Mouse (Mus musculus) kidney, embryonic 14.5 days (tissue): ENCODE data around the gene Sh3rf1. TPM values are rescaled to one million over a fixed set of nuclear protein-coding genes. Genes with fewer than 3 reads are reported as not detected.
A peak's percentile ranks its signal among the peaks of the same experiment; 100 is the strongest.

Experiments used
- ATAC-seq: fragments of 200-750 bp; cut with Nextera tagmentation; 2 replicates; pipeline ENCODE4 v1.8.0; 2017; ENCODE audit warnings: moderate number of reproducible peaks, mild to moderate bottlenecking, moderate TSS enrichment, moderate library complexity; ENCODE audit not compliant: low FRiP score, low TSS enrichment
- H3K27ac ChIP-seq: fragments of 300-500 bp; sonication (generic); 2 replicates; pipeline ENCODE4 v1.5.1; 2014; ENCODE audit warnings: low read depth, mild to moderate bottlenecking, low read length, moderate library complexity, mixed read lengths
- H3K27me3 ChIP-seq: fragments of 300-500 bp; sonication (generic); 2 replicates; pipeline ENCODE4 v1.6.1; 2014; ENCODE audit warnings: mild to moderate bottlenecking, low read length; ENCODE audit not compliant: control insufficient read depth, insufficient read depth
- H3K36me3 ChIP-seq: fragments of 300-500 bp; sonication (generic); 2 replicates; pipeline ENCODE4 v1.6.1; 2014; ENCODE audit warnings: low read length, mixed read lengths; ENCODE audit not compliant: control insufficient read depth, insufficient read depth
- H3K4me1 ChIP-seq: fragments of 300-500 bp; sonication (generic); 2 replicates; pipeline ENCODE4 v1.6.1; 2014; ENCODE audit warnings: low read length, mixed read lengths; ENCODE audit not compliant: control insufficient read depth, insufficient read depth
- H3K4me2 ChIP-seq: fragments of 300-500 bp; sonication (generic); replicated peaks from 2 replicates; pipeline ENCODE4 v1.6.1; 2014; ENCODE audit warnings: low read depth, mild to moderate bottlenecking, low read length
- H3K4me3 ChIP-seq: fragments of 300-500 bp; sonication (generic); 2 replicates; pipeline ENCODE4 v1.5.1; 2014; ENCODE audit warnings: mild to moderate bottlenecking, low read length
- H3K9ac ChIP-seq: fragments of 300-500 bp; sonication (generic); 2 replicates; pipeline ENCODE4 v1.6.1; 2014; ENCODE audit warnings: low read depth, mild to moderate bottlenecking, low read length, moderate library complexity
- H3K9me3 ChIP-seq: fragments of 300-500 bp; sonication (generic); 2 replicates; pipeline ENCODE4 v1.6.1; 2016; ENCODE audit warnings: low read length; ENCODE audit not compliant: control insufficient read depth
- WGBS: fragments of 180-500 bp; shearing (Covaris S2); extraction: QIAGEN DNeasy Blood & Tissue Kit; methylation state at CpG from one replicate; pipeline ENCODE4 v1.1.7; 2014; 5-methylcytosine and 5-hydroxymethylcytosine counted together
- polyA plus RNA-seq: library from polyadenylated mRNA; unstranded; fragments of >200 nt; fragmentation: Nextera tagmentation; extraction: Ambion mirVana; gene quantifications from 2 replicates; pipeline ENCODE4 v1.2.1, GENCODE M21; 2014

Gene Sh3rf1
- 19.7 and 25.9 TPM in 2 replicates for polyA plus RNA-seq

DNA sequence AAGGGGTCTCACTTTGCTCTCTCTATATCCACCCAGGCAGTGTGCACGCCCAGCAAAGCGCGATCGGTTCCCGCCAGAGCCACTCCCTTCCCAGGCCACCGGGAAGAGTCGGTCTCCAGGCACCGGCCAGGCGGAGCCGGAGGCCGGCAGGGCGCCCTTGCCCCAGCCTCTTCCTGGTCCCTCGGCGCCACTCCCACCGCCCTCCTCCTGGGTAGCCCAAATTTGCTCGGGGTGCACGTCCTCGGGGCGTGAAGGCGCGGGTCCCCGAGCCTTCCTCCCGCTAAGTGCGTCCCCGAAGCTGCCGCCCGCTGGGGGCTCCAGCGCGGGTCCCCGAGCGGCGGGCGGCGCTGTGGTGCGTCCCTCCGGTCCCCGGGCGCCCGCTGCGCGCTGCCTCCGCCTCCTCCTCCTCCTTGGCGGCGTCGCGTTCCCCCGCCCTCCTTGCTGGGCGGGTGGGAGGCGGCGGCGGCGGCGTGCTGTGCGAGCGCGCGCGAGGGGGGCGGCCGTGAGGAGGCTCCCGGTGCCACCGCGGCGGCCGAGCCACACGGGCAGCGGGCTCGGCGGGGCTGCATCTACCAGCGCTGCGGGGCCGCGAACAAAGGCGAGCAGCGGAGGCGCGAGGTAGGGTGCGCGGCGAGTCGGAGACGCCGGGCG lies at the start of gene Sh3rf1:
Gene Sh3rf1 (plus strand): TSS at position 144 of the 651 bp plus-strand sequence.
- peaks cover 35% of the 10 kb centered on the region for H3K4me1 ChIP-seq
- WGBS = under 1% methylated on average over 49 of the region's 84 CpGs
- H3K4me3 ChIP-seq = peak within 1 kb of the TSS; percentile 86
- no peaks in the 10 kb centered on the region for H3K27me3 ChIP-seq
- peak within 1 kb of the TSS; percentile 87 for H3K9ac ChIP-seq
- ATAC-seq = peak; percentile 88
- peak within 1 kb of the TSS; percentile 75 for H3K4me2 ChIP-seq
- no peaks in the 10 kb centered on the region for H3K9me3 ChIP-seq
- peak within 1 kb of the TSS; percentile 84 for H3K27ac ChIP-seq
- H3K36me3 ChIP-seq = peaks cover 4% of the 10 kb centered on the region; the same call in 1 of the 2 replicates

DNA sequence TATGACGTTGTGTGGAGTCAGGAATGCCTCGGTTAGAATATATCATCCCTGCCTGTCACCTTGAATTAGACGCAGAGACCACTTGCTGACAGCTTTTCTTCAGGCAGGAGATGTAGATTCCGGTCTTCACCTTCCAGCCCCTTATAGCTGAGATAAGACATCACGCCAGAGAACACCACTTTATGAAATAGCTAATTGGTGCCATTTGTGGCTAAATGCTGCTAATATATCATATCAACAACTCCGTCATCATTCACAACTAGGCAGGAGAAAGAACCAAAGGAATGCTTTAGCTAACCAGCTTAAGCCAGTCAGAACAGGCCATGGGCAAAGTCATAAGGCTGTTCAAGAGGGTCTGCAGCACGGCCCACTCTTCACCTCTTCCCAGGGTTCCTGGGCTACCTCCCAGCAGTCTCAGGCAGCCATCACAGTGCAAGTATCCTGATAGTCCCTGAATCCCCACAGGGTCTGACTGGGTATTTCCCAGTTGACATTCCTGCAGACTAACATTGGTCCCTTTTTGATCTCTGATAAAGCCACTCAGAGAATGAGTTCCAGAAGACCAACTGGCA lies 49.7 kb upstream of the Sh3rf1 start:
- Histone ChIP-seq H3K36me3 (no peaks in the 10 kb centered on the region), H3K27me3 (no peaks in the 10 kb centered on the region), H3K9me3 (no peaks in the 10 kb centered on the region), H3K4me3 (no peak overlapping the region), H3K9ac (no peak overlapping the region), H3K4me2 (no peak overlapping the region), H3K4me1 (no peaks in the 10 kb centered on the region), H3K27ac (no peak overlapping the region)
- ATAC-seq = no peak
- 73% methylated on average over 7 of the region's 7 CpGs for WGBS

DNA sequence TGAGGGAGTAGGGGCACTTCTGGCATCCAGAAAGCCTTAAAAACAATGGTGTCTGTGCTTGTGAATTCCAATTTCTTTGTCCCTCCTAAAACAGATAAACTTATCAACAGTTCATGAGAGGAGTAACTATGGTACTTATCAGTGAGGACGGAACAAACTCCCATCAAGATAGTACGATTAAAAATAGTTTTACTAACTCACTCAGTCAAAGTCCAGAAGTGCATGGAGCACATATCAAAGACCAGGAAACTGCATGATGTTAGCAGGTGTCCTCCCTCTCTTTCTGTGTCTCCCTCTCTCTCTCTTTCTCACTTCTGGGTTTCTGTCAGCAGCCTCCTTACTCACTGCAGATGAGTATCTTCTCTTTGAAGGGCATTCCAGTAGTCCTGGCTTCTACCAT lies 47.8 kb upstream of the Sh3rf1 start:
- no peaks in the 10 kb centered on the region for H3K27me3 ChIP-seq
- no peaks in the 10 kb centered on the region for H3K4me1 ChIP-seq
- no peak overlapping the region for H3K9ac ChIP-seq
- no peak overlapping the region for H3K27ac ChIP-seq
- WGBS = 92% methylated on average over 2 of the region's 2 CpGs
- no peak for ATAC-seq
- no peaks in the 10 kb centered on the region for H3K36me3 ChIP-seq
- H3K4me3 ChIP-seq = no peak overlapping the region
- H3K9me3 ChIP-seq = no peaks in the 10 kb centered on the region
- no peak overlapping the region for H3K4me2 ChIP-seq

DNA sequence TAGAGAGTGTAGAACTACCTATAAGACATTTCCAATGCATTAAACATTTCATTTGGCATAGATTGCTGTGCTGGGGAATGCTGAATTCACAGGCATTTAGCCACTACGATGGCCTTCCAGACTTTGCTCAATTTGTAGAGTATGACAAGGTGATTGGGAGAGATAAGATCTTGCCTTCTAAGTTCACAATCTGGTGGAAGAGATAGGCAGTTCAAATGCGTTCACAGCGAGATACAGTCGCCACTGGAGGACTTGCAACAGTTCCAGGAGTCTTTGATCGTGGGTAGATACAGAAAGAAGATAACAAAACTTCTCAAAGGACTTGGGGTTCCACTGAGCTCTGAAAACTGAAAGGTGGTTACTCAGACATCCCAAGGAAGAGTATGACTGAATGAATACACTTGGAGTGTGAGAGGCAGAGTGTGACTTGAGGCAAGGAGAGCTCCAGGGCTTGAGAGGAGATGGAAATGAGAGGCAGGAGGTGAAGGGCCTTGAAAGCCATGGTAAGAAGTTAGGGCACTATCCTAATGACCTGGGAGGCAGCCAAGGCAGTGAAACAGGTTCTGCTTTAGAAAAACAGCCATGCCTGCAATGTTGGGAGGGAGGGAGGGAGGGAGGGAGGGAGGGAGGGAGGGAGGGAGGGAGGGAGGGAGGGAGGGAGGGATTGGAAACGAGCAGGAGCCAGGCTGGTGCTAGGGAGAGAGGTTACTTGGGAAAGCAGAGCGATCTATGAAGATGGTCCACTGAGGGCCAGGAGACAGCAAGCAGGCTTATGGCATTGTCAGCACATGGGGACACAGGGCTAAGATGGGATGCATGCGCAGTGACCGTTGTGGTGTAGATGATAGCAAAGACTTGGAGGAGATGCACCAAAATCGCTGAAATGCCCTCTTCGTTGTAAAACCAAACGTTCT lies 45.7 kb upstream of the Sh3rf1 start:
- 72% methylated on average over 12 of the region's 12 CpGs for WGBS
- Histone ChIP-seq H3K27ac (no peak overlapping the region), H3K27me3 (no peaks in the 10 kb centered on the region), H3K4me3 (no peak overlapping the region), H3K4me2 (no peak overlapping the region), H3K9ac (no peak overlapping the region), H3K36me3 (no peaks in the 10 kb centered on the region), H3K4me1 (no peaks in the 10 kb centered on the region), H3K9me3 (no peaks in the 10 kb centered on the region)
- ATAC-seq = no peak

DNA sequence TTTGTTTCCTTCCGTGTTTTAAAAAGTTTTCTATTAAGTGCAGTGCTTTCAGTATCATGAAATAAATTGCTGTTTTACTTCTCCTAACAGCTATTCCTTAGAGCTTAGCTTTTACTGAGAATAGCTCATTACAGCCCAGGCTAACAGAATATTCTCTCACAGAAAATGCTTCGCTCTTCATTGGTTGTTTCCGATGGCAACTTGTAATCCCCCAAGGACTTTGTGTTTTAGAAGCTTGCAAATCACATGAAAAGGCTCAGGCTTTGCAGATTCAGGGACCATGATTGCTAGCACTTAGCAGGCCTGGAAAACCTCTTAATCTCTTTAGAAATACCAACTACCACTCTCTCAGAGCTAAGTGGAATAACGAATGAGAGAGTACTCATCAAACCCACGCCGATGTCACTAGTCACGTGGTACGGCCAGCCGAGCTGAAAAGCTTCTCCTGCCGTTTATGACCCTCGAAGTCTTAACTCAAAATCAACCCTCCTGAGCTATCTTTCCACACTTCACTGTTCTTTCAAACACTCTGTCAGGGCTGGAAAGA lies 45.0 kb upstream of the Sh3rf1 start:
- no peaks in the 10 kb centered on the region for H3K4me1 ChIP-seq
- no peak for ATAC-seq
- H3K4me3 ChIP-seq = no peak overlapping the region
- H3K4me2 ChIP-seq = no peak overlapping the region
- H3K9ac ChIP-seq = no peak overlapping the region
- no peak overlapping the region for H3K27ac ChIP-seq
- 51% methylated on average over 11 of the region's 11 CpGs for WGBS
- H3K36me3 ChIP-seq = no peaks in the 10 kb centered on the region
- no peaks in the 10 kb centered on the region for H3K9me3 ChIP-seq
- H3K27me3 ChIP-seq = no peaks in the 10 kb centered on the region

DNA sequence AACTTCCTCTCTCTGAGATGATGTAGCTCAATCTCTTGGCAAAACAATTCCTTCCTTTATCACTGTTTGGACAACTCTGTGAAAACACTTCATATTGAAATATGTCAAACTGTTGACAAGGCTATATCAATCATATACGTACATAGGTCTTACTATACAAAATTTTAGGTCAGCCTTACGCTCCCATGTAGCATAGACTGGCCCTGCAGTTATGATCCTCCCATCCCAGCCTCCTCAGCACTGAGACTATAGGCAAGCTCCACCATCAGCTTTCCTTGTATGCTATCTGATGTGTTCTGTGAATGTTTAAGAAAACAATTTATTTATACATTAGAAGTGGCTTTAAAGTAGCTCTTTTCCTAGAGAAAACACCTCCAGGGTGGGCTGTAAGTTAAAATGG lies 42.1 kb upstream of the Sh3rf1 start:
- Histone ChIP-seq H3K4me1 (no peaks in the 10 kb centered on the region), H3K4me2 (no peak overlapping the region), H3K36me3 (no peaks in the 10 kb centered on the region), H3K9me3 (no peaks in the 10 kb centered on the region), H3K4me3 (no peak overlapping the region), H3K27me3 (no peaks in the 10 kb centered on the region), H3K27ac (no peak overlapping the region), H3K9ac (no peak overlapping the region)
- no peak for ATAC-seq
- WGBS = 64% methylated on average over 2 of the region's 2 CpGs

DNA sequence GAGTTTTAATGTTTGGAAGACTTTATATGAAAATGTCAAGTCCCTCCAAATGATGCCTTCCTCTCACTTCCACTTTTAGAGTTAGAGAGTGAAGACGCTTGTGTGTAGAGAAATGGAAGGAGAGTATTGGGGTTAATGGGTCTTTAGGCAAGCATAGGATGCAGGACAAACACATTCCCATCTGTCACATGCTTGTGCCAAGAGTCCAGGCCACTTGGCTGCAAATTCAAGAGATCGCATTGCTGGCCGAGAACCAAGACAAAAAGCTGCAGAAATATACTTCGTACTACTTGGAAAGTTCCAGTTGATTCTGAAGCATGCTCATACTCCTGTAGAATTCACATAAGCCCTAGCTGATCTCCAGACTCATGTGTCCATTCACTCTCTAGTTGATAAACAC lies 41.7 kb upstream of the Sh3rf1 start:
- 84% methylated on average over 4 of the region's 4 CpGs for WGBS
- Histone ChIP-seq H3K27ac (no peak overlapping the region), H3K9ac (no peak overlapping the region), H3K27me3 (no peaks in the 10 kb centered on the region), H3K4me3 (no peak overlapping the region), H3K9me3 (no peaks in the 10 kb centered on the region), H3K4me2 (no peak overlapping the region), H3K4me1 (no peaks in the 10 kb centered on the region), H3K36me3 (no peaks in the 10 kb centered on the region)
- no peak for ATAC-seq

DNA sequence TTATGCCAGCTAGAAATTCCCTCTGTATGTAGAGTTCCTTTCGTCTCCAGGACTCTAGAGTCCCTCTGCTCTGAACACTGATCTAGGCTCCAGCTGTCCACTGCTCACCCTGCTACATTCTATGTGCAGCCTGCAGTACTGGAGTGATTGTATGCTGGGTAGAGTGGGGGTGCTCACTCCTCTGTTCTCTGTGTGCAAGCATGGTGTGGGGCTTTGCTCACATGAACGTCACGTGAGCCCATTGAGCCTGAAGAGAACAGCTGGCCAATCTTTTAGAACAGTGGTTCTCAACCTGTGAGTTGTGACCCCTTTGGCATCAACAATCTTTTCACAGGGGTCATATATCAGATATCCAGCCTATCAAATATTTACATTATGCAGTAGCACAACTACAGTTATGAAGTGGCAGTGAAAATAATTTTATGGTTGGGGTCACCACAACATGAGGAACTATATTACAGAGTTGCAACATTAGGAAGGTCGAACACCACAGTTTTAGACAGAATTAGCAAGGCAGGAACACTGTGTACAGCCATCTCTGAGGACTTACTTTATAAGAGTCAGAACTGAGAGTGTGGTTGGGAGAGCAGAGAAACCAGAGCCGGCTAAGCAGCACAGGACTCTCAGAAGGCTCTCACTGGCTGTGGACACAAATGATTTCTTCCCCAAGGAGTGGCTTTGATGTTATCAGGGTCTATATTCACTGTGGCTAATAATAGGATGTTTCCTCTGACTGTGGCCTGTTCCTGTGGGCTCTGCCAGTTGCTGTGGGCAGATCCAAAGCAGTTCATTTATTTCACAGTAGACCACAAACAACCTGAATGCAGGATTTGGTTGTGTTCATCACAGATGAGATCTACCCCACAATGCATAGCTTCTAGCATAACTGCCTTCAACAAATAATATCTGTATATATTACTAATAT lies 38.1 kb upstream of the Sh3rf1 start:
- no peak overlapping the region for H3K9ac ChIP-seq
- no peaks in the 10 kb centered on the region for H3K9me3 ChIP-seq
- no peaks in the 10 kb centered on the region for H3K27me3 ChIP-seq
- H3K4me1 ChIP-seq = no peaks in the 10 kb centered on the region
- H3K27ac ChIP-seq = no peak overlapping the region
- no peak overlapping the region for H3K4me3 ChIP-seq
- H3K4me2 ChIP-seq = no peak overlapping the region
- WGBS = 71% methylated on average over 5 of the region's 5 CpGs
- ATAC-seq = no peak
- H3K36me3 ChIP-seq = no peaks in the 10 kb centered on the region
